ENCODE assay signal across 8 mouse cellular contexts in the genomic region with DNA sequence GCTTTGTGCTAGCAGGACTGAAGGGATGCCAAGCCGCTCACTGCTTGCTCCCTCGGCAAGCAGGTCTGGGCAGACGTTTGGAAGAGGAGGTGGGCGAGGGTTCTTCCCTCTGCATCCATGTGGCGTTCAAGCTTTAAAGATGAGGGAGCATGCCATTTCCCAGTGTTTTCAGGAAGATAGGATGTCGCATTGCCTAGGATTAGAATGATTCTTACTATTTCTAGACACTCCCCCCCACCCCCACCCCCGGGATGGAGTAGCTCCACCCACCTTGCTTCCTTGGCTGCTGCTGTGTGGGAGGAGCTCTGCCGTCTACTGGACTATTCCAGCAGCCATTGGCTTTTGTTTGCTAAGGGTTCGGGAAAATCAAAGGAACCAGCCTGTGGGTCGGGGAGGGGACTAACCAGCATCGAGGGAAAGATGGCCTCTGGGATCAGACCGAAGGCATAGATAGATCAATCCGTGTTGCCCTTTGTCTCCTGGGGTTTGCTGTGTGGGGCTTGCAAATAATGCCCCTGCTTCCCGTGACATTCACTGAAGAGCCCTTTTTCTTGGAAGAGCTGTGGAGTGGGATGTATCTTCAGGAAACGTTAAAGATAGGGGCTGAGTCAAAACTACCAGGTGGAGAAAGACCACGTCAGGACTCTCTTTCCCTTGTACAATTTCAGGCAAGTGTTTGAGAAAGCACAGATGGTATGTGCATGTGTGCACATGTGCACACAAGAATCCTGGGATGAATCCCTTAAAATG. TPM values are rescaled to one million over a fixed set of nuclear protein-coding genes. Genes with fewer than 3 reads are reported as not detected.
DNase-seq lines count a peak whose midpoint lies in the region; ATAC-seq and TF ChIP-seq lines count a peak whose summit lies in the region.
"Had no signal": no experiment of that assay in that cellular context is flagged by ENCODE, and none has a peak within 500 bp of the region (broad histone marks: within the 10 kb centered on the region; RNA-seq: fewer than 3 reads in every experiment).

No protein-coding gene starts in this region.

- peak overlapping the region; percentile 67 for H3K4me2 ChIP-seq in heart, embryonic 12.5 days
- peak overlapping the region; percentile 40 for H3K4me2 ChIP-seq in lung, postnatal 0 days (replicated peaks; ENCODE audit: low read depth, low read length)

- no peaks in the 10 kb centered on the region for H3K27me3 ChIP-seq in heart, embryonic 12.5 days (replicated peaks)
- H3K27me3 ChIP-seq in lung, postnatal 0 days (replicated peaks; ENCODE audit: insufficient read depth, low read length): no peaks in the 10 kb centered on the region

- H3K36me3 ChIP-seq in heart, embryonic 12.5 days: no peaks in the 10 kb centered on the region
- H3K36me3 ChIP-seq in lung, postnatal 0 days (ENCODE audit: insufficient read depth, low read length): no peaks in the 10 kb centered on the region

- TF ChIP-seq EP300 in lung, postnatal 0 days (IDR thresholded peaks at IDR 0.05): no peak

- 10% methylated on average over 16 of the region's 16 CpGs for WGBS in heart, embryonic 12.5 days
- 9% methylated on average over 16 of the region's 16 CpGs for WGBS in lung, postnatal 0 days

- H3K9ac ChIP-seq in heart, embryonic 12.5 days: peak overlapping the region; percentile 60
- H3K9ac ChIP-seq in lung, postnatal 0 days (replicated peaks; ENCODE audit: low read depth): no peak overlapping the region

- H3K4me1 ChIP-seq in brown adipose tissue, adult 24 weeks (ENCODE audit: control insufficient read depth, insufficient read depth, insufficient read length, low read length): no peaks in the 10 kb centered on the region; the same call in 1 of the 2 replicates
- peaks cover 30% of the 10 kb centered on the region for H3K4me1 ChIP-seq in heart, embryonic 12.5 days (replicated peaks)
- peaks cover 5% of the 10 kb centered on the region; the same call in 1 of the 2 replicates for H3K4me1 ChIP-seq in lung, postnatal 0 days (ENCODE audit: insufficient read depth, low read depth, low read length)

- no peaks in the 10 kb centered on the region for H3K9me3 ChIP-seq in heart, embryonic 12.5 days (replicated peaks)
- no peaks in the 10 kb centered on the region for H3K9me3 ChIP-seq in lung, postnatal 0 days (ENCODE audit: low read length)

- H3K4me3 ChIP-seq in brown adipose tissue, adult 24 weeks (ENCODE audit: insufficient read depth, low read depth, low read length): peak overlapping the region; percentile 40
- H3K4me3 ChIP-seq in heart, embryonic 12.5 days: peak overlapping the region; percentile 37
- H3K4me3 ChIP-seq in lung, postnatal 0 days (ENCODE audit: low read depth, low read length): no peak overlapping the region

- H3K27ac ChIP-seq in brown adipose tissue, adult 24 weeks (replicated peaks; ENCODE audit: low read depth, low read length): no peak overlapping the region
- peak overlapping the region; percentile 32; the same call in 1 of the 2 replicates for H3K27ac ChIP-seq in heart, embryonic 12.5 days (ENCODE audit: poor library complexity, severe bottlenecking)
- no peak overlapping the region for H3K27ac ChIP-seq in lung, postnatal 0 days (ENCODE audit: low read length)

- no peak for TF ChIP-seq CTCF in lung, postnatal 0 days (IDR thresholded peaks at IDR 0.05)

- ATAC-seq in heart, embryonic 12.5 days (ENCODE audit: insufficient number of reproducible peaks, low FRiP score): no peak
- ATAC-seq in lung, postnatal 0 days: no peak
- no peak for ATAC-seq in inflammation-experienced regulatory T-cells, adult 6 months

- peak; percentile 70 for DNase-seq in MN1 (ENCODE audit: low spot score)
- DNase-seq in kidney, postnatal 25 days: peak; percentile 45 to 61
- DNase-seq in lung, postnatal 0 days (ENCODE audit: low spot score): peak; percentile 69
- DNase-seq in right cerebral cortex, postnatal 14 days: peak; percentile 47

RNA-seq across cellular contexts. Expression of a gene that starts 3.7 kb away (rescaled TPM):
- 4.7 and 5.1 TPM in 2 replicates for polyA plus RNA-seq in brown adipose tissue, adult 24 weeks (2012; ENCODE audit: insufficient read depth, insufficient read length, missing spikeins)
- 10.5 and 11.9 TPM in 2 replicates for polyA plus RNA-seq in heart, embryonic 12.5 days (2016; fragmentation: Nextera tagmentation; extraction: Ambion mirVana)
- 3.1 and 4.7 TPM in 2 replicates for polyA plus RNA-seq in lung, postnatal 0 days (2015; fragmentation: Nextera tagmentation; extraction: Ambion mirVana)
- 10 to 100 TPM; 12.6 to 15.8 (median 13.7) TPM for polyA plus RNA-seq in inflammation-experienced regulatory T-cells, adult 6 months (2017; shearing (Covaris generic))

RNA-seq across cellular contexts. Expression of a gene that starts 21.8 kb away (rescaled TPM):
- not detected in 2 replicates for polyA plus RNA-seq in brown adipose tissue, adult 24 weeks (2012; ENCODE audit: insufficient read depth, insufficient read length, missing spikeins)
- not detected in 2 replicates for polyA plus RNA-seq in heart, embryonic 12.5 days (2016; fragmentation: Nextera tagmentation; extraction: Ambion mirVana)
- polyA plus RNA-seq in lung, postnatal 0 days (2015; fragmentation: Nextera tagmentation; extraction: Ambion mirVana): not detected in 2 replicates
- 1 to 10 TPM in 2 of 3 experiments, not detected in 1; 1.4 to 1.5 TPM for polyA plus RNA-seq in inflammation-experienced regulatory T-cells, adult 6 months (2017; shearing (Covaris generic))
- polyA plus RNA-seq: large intestine, adult 2 months had no signal
